8 mouse cellular contexts compared by ENCODE assay signal in genomic region chr11:87358331-87359261, GRCm38 (mm10). TPM values are rescaled to one million over a fixed set of nuclear protein-coding genes. Genes with fewer than 3 reads are reported as not detected.
A peak's percentile ranks its signal among the peaks of the same experiment; 100 is the strongest.
DNase-seq lines count a peak whose midpoint lies in the region; ATAC-seq and TF ChIP-seq lines count a peak whose summit lies in the region.

Gene Ppm1e, minus strand, starts transcription at chr11:87359023.

- no peak for TF ChIP-seq CTCF in intestine, postnatal 0 days (IDR thresholded peaks at IDR 0.05; ENCODE audit: low read depth)
- TF ChIP-seq CTCF in small intestine, adult 2 months (IDR thresholded peaks at IDR 0.05; ENCODE audit: extremely low read depth, insufficient read length, insufficient replicate concordance, low read depth, low read length): no peak

- DNase-seq in adrenal gland, postnatal 10 days: peak; percentile 88
- peak; percentile 90 for DNase-seq in embryonic facial prominence, embryonic 10.5 days (ENCODE audit: low spot score)
- DNase-seq in left cerebral cortex, postnatal 4 days: peak; percentile 90
- DNase-seq in midbrain, embryonic 11.5 days (ENCODE audit: low spot score, missing footprints): peak; percentile 99
- no peak for DNase-seq in adipocyte (ENCODE audit: low spot score)

- H3K9me3 ChIP-seq in embryonic facial prominence, embryonic 10.5 days: no peaks in the 10 kb centered on the region
- H3K9me3 ChIP-seq in intestine, postnatal 0 days (ENCODE audit: control insufficient read depth): no peaks in the 10 kb centered on the region
- no peaks in the 10 kb centered on the region for H3K9me3 ChIP-seq in midbrain, embryonic 11.5 days (ENCODE audit: control insufficient read depth, low read length)

- H3K4me1 ChIP-seq in embryonic facial prominence, embryonic 10.5 days: peaks cover 15% of the 10 kb centered on the region
- no peaks in the 10 kb centered on the region for H3K4me1 ChIP-seq in intestine, postnatal 0 days (replicated peaks; ENCODE audit: control insufficient read depth, insufficient read depth, low read length)
- H3K4me1 ChIP-seq in midbrain, embryonic 11.5 days (ENCODE audit: control insufficient read depth, insufficient read depth, low read length): peaks cover 4% of the 10 kb centered on the region; the same call in 1 of the 2 replicates
- H3K4me1 ChIP-seq in small intestine, adult 2 months (ENCODE audit: control insufficient read depth, insufficient read depth, insufficient read length, low read length): peaks cover 6% of the 10 kb centered on the region

- peak within 1 kb of the TSS; percentile 99 for H3K4me2 ChIP-seq in intestine, postnatal 0 days (replicated peaks; ENCODE audit: low read depth)
- H3K4me2 ChIP-seq in midbrain, embryonic 11.5 days: peak within 1 kb of the TSS; percentile 85

- peaks cover 62% of the 10 kb centered on the region for H3K27me3 ChIP-seq in embryonic facial prominence, embryonic 10.5 days (replicated peaks; ENCODE audit: low read depth, poor library complexity, severe bottlenecking)
- peaks cover 32% of the 10 kb centered on the region for H3K27me3 ChIP-seq in intestine, postnatal 0 days (replicated peaks; ENCODE audit: control insufficient read depth, insufficient read depth, low read length)
- H3K27me3 ChIP-seq in midbrain, embryonic 11.5 days (ENCODE audit: control insufficient read depth, insufficient read depth, low read length): no peaks in the 10 kb centered on the region; the same call in 1 of the 2 replicates
- H3K27me3 ChIP-seq in small intestine, adult 2 months (ENCODE audit: control insufficient read depth, insufficient read depth, low read length): peaks cover 24% of the 10 kb centered on the region

- H3K9ac ChIP-seq in intestine, postnatal 0 days (ENCODE audit: low read depth, low read length): peak within 1 kb of the TSS; percentile 48
- peak within 1 kb of the TSS; percentile 84 for H3K9ac ChIP-seq in midbrain, embryonic 11.5 days (ENCODE audit: low read length)

- intact Hi-C loops in left cerebral cortex, postnatal 4 days (cut with DNase I): loop anchor here (10.0 kb wide), 1 partner anchor 74 kb away; no protein-coding TSS in a partner anchor

- peak within 1 kb of the TSS; percentile 71 for H3K4me3 ChIP-seq in embryonic facial prominence, embryonic 10.5 days
- peak within 1 kb of the TSS; percentile 80 for H3K4me3 ChIP-seq in intestine, postnatal 0 days (ENCODE audit: low read depth, low read length)
- H3K4me3 ChIP-seq in midbrain, embryonic 11.5 days (ENCODE audit: low read depth, low read length): peak within 1 kb of the TSS; percentile 90
- H3K4me3 ChIP-seq in small intestine, adult 2 months (ENCODE audit: low read depth, low read length): peak within 1 kb of the TSS; percentile 84

- peak; percentile 90 for ATAC-seq in granulocyte monocyte progenitor cell, adult 5-6 weeks (replicated peaks; ENCODE audit: poor library complexity, severe bottlenecking)
- peak; percentile 61 for ATAC-seq in intestine, postnatal 0 days
- peak; percentile 96 for ATAC-seq in midbrain, embryonic 11.5 days (ENCODE audit: low FRiP score)

- H3K27ac ChIP-seq in embryonic facial prominence, embryonic 10.5 days (replicated peaks): peak within 1 kb of the TSS; percentile 80
- H3K27ac ChIP-seq in intestine, postnatal 0 days (ENCODE audit: low read depth, low read length): no peak within 1 kb of the TSS
- H3K27ac ChIP-seq in midbrain, embryonic 11.5 days (ENCODE audit: low read depth, low read length): peak within 1 kb of the TSS; percentile 71
- no peak within 1 kb of the TSS for H3K27ac ChIP-seq in small intestine, adult 2 months (ENCODE audit: insufficient read depth, low read depth, low read length)

- under 1% methylated on average over 104 of the region's 104 CpGs for WGBS in embryonic facial prominence, embryonic 10.5 days
- WGBS in intestine, postnatal 0 days: 1% methylated on average over 88 of the region's 104 CpGs
- under 1% methylated on average over 80 of the region's 104 CpGs for WGBS in midbrain, embryonic 11.5 days
- under 1% methylated on average over 102 of the region's 104 CpGs for WGBS in small intestine, adult 2 months

- TF ChIP-seq POLR2A in small intestine, adult 2 months (IDR thresholded peaks at IDR 0.05; ENCODE audit: low read depth, low read length): no peak

- H3K36me3 ChIP-seq in embryonic facial prominence, embryonic 10.5 days (replicated peaks): no peaks in the 10 kb centered on the region
- no peaks in the 10 kb centered on the region for H3K36me3 ChIP-seq in intestine, postnatal 0 days (ENCODE audit: control insufficient read depth, insufficient read depth)
- no peaks in the 10 kb centered on the region for H3K36me3 ChIP-seq in midbrain, embryonic 11.5 days (ENCODE audit: control insufficient read depth, insufficient read depth, low read length)
- no peaks in the 10 kb centered on the region for H3K36me3 ChIP-seq in small intestine, adult 2 months (ENCODE audit: control insufficient read depth, insufficient read depth, low read length)

RNA-seq across cellular contexts. Expression of gene Ppm1e, which starts in this region (rescaled TPM):
- 10 to 100 TPM in 1 of 2 experiments, 1 to 10 TPM in 1; 9.2 to 12.5 TPM for total RNA-seq in adrenal gland, postnatal 10 days (2021)
- polyA plus RNA-seq in embryonic facial prominence, embryonic 10.5 days (2016; fragmentation: Nextera tagmentation; extraction: Ambion mirVana): 2.9 and 3.2 TPM in 2 replicates
- total RNA-seq in granulocyte monocyte progenitor cell, adult 5-6 weeks (2014; fragmentation: Nextera tagmentation): 0.56 TPM in 1 of 2 replicates, not detected in the other
- total RNA-seq in granulocyte monocyte progenitor cell, adult 5-6 weeks (2017): 1.8 and 2.0 TPM in 2 replicates
- 1.4 and 1.7 TPM in 2 replicates for polyA plus RNA-seq in intestine, postnatal 0 days (2015; fragmentation: Nextera tagmentation; extraction: Ambion mirVana)
- 100 to 1,000 TPM; 106 to 111 TPM for total RNA-seq in left cerebral cortex, postnatal 4 days (2021)
- polyA plus RNA-seq in midbrain, embryonic 11.5 days (2014; fragmentation: Nextera tagmentation; extraction: Ambion mirVana): 12.4 and 16.5 TPM in 2 replicates
- 0.53 and 0.80 TPM in 2 replicates for polyA plus RNA-seq in small intestine, adult 2 months (2012; rRNA removed)

Comparison
In these comparisons a context has a peak if more than half of its experiments do, and no peak if none do; other contexts are left out.
1. RNA of gene Ppm1e (total RNA-seq): 106 to 111 TPM in left cerebral cortex, postnatal 4 days; 9.2 to 12.5 TPM in adrenal gland, postnatal 10 days and 0.56 to 2.0 TPM in granulocyte monocyte progenitor cell, adult 5-6 weeks; every median in the first group is over 4 times any median in the second.
2. H3K27ac ChIP-seq: peak in embryonic facial prominence, embryonic 10.5 days (single experiment) and midbrain, embryonic 11.5 days (single experiment); none in intestine, postnatal 0 days (single experiment) and small intestine, adult 2 months (single experiment).
3. Peak in every context shown above with its lines, with median percentiles within 50 percentile points of each other: H3K4me3 ChIP-seq and ATAC-seq.